Mouse (Mus musculus) splenic B cell, adult 2 months (primary cell): ENCODE results near the gene Kitl.

Experiments
- DNase-seq: peaks from one replicate; pipeline ENCODE4 v3.0.0-alpha.2; 2011; ENCODE audit warnings: low read depth, low spot score
- H3K27me3 ChIP-seq: 2 replicates; pipeline ENCODE4 v1.6.1; 2012; ENCODE audit warnings: mild to moderate bottlenecking, low read length, moderate library complexity, mixed read lengths; ENCODE audit not compliant: control insufficient read depth, poor library complexity, insufficient read depth, severe bottlenecking
- H3K36me3 ChIP-seq: 2 replicates; pipeline ENCODE4 v1.6.1; 2012; ENCODE audit warnings: mild to moderate bottlenecking, low read length, moderate library complexity, mixed read lengths; ENCODE audit not compliant: control insufficient read depth, poor library complexity, insufficient read depth, severe bottlenecking

The Kitl gene

DNA sequence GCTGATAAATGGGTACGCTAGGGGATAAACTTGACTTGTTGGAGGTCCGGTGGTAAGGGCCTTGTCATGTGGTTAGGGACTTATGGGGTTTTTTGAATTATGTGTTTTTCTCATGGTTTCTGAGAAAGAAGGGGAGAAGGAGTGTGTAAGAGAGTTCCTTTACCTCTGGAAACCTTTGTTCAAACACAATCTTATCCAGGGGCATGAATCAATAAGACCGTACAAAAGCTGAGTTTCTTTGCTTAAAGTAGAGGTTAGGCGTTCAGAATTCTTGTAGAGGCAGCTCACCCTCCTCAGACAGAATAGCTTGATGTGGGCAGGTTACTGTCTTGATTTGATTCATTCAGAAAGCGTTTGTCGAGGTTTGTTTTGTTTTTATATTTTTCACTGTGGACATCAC lies 28.7 kb downstream of the Kitl start:
- DNase-seq: no peak
- Histone ChIP-seq H3K27me3 (no peaks in the 10 kb centered on the region), H3K36me3 (no peaks in the 10 kb centered on the region)

DNA sequence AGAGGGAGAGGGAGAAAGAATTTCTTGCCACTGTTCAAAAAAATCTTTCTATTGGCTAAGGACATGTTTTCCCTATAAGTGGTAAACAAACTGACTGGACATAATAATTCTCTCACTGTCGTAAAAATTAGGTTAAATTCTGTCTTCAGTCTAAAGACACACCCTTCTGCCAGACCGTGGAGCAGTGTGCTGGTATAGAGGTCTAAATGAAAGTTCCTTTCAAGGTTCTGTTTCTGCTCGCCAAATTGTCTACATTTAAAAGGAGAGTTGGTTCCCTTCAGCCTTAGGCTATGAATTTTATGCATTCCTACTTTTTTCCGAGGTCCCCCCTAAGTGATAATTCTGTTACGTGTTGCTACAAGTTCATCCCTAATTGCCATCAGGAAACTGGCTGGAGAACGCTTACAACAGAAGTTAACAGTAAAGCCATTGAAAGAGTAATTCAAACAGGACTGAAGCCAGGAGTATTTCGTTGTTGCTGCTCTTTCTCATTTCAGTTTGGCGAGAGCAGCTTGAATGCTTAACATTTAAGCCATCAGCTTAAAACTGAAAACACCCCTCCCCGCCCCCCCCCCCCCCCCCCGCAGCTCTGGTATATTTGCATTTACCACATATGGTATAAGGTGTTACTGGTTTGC lies 35.8 kb downstream of the Kitl start:
- Histone ChIP-seq H3K27me3 (no peaks in the 10 kb centered on the region), H3K36me3 (no peaks in the 10 kb centered on the region)
- DNase-seq: no peak

DNA sequence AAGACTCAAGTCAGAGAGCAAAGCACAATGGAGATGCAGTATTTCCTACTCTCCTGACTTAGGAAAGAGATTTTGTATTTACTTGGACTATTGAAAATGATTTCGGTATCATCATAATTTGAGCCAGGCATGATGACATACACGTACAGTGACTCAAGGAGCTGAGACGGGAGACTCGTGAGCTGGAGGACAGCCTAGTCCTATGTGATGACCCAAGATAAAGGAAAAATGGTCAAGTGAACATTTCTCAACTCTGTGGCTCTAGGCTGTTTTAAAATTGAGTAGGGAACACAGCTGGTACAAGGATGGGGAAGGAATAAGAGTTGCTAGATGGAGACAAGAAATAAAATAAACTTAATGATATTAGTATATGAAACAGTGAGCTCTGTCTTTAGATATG lies 37.0 kb downstream of the Kitl start:
- H3K36me3 ChIP-seq: no peaks in the 10 kb centered on the region
- DNase-seq: no peak
- no peaks in the 10 kb centered on the region for H3K27me3 ChIP-seq

DNA sequence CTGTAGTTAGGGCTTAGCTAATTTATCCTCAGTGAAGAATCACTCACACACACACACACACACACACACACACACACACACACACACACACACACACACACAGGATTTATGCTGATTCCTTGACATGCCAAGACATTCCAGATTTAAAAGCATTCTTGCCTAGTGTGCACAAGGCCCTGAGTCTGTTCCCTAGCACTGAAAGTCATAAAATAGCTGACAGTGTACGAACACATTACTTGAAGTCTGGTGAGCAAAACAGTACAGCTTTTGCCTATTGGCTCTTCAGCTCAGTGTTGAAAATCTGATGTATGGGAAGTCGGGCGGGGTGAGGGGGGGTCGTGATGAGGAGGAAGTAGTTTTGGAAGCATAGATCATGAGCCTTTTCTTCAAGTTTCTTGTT lies 37.5 kb downstream of the Kitl start:
- DNase-seq: no peak
- Histone ChIP-seq H3K27me3 (no peaks in the 10 kb centered on the region), H3K36me3 (no peaks in the 10 kb centered on the region)

DNA sequence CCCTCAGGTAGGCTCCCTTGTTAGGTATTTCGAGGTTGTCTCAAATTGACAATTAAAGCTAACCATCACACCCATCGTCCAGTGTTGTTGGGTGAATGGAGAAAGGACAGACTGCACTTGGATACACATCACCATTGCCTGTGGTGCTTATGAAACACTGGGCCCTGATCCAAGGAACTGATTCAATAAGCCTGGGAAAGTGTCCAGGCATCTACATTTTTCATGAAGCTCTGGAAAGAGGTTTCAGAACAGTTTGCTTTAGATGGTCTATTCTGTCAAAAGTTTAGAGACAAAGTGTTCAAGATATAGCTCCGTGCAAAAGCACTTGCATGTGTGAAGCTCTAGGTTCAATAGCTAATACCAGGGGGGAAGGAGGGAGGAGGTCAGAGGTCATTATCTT lies 38.6 kb downstream of the Kitl start:
- Histone ChIP-seq H3K27me3 (no peaks in the 10 kb centered on the region), H3K36me3 (no peaks in the 10 kb centered on the region)
- no peak for DNase-seq

DNA sequence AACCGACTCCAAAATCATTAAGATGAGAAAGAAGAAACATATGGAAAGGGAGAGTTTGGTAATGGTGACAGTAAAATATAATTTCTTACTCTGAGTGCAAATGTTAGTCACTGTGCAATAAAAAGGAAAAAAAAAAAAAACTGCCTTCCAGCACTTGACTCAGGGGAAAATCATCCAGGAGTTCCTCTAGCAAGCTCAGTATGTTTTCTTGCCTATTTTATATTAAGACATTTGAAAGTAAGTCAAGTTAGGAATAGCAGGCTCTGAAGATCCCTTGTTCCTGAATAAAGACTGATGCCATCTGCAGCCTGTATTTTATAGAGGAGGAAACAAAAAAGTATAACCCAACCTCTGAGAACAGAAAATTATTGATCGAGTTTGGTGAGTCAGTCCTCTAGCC lies 39.7 kb downstream of the Kitl start:
- no peaks in the 10 kb centered on the region for H3K36me3 ChIP-seq
- no peak for DNase-seq
- no peaks in the 10 kb centered on the region for H3K27me3 ChIP-seq

DNA sequence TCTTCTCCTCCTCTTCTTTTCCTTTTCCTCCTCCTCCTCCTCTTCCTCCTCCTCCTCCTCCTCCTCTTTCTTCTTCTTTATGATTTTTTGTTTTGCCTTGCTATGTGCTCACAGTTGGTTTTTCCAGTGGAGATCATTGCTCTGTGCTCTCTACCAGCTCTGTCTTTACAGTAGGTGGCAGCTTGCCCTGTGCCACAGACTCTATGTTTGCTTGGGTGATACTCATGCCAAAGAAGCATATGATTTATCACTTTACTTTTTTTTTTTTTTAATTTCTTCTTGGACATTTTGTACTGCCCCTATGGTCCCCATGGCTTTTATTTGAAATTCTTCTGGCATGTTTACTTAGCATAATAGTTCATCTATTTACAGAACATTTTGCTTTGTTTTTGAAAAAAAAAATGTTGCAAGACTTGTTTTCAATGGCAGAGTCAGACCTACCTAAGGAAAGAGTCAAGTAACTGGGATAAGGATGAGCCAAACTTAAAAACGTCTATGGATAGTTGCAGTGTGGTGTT lies 41.7 kb downstream of the Kitl start:
- H3K36me3 ChIP-seq: no peaks in the 10 kb centered on the region
- H3K27me3 ChIP-seq: no peaks in the 10 kb centered on the region

DNA sequence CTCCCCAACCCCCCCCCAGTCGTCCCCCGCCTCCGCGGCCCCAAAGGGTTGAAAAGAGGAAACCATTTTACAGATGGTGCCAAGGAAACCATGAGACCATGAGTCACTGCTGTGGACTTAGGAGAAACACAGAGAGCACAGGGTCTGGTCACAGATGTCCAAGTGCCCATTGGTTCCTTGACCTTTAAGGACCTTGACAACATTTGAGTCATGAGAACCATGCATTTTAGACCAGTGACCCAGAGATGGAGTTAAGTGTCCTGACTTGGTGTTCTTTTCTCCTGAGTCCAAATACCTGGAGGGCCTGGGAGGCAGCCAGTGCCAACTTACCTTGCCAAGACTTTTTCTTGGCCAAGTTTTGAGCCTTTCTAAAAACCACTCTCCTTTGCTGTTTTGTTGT lies 43.9 kb downstream of the Kitl start:
- no peak for DNase-seq
- Histone ChIP-seq H3K27me3 (no peaks in the 10 kb centered on the region), H3K36me3 (no peaks in the 10 kb centered on the region)

More for the DNA sequence above, 41.7 kb downstream of the Kitl start:
- no peak for DNase-seq

DNA sequence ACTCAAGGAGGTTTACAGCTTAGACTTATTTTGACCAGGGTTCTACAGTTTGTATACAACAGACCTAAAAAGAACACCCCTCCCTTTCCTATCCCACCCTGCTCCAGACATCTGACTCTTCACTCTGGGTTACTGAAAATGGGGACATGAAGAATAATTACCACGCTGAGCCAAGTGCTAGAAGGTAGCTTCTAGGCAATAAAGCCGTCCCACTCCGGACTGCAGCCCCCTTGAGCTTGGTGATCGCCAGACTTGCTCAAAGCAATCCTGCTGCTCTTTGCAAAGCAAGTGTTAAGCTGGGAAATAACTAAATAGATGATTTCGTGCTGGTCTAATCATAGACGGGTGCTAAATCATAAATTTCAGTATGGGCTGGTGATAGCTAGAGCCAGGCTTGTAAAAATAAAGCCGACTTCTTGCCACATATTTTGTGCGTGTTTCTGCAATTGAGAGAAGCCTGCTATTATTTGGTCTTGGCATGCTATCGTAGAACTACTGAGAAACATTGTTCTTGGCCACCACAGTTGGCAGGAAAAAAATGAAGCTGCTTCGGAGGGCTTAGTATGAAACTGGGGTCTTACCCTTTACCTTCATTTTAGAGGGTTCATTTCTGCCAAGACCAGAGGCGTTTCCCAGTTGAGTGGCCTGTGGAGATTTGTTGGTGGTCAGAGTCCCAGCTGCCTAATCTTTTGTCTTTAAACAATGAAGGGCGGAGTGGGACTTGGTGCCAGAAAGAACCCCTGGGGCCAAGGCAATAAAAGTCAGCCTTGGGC lies 50.3 kb downstream of the Kitl start:
- H3K27me3 ChIP-seq: no peaks in the 10 kb centered on the region
- no peaks in the 10 kb centered on the region for H3K36me3 ChIP-seq
- DNase-seq: no peak

DNA sequence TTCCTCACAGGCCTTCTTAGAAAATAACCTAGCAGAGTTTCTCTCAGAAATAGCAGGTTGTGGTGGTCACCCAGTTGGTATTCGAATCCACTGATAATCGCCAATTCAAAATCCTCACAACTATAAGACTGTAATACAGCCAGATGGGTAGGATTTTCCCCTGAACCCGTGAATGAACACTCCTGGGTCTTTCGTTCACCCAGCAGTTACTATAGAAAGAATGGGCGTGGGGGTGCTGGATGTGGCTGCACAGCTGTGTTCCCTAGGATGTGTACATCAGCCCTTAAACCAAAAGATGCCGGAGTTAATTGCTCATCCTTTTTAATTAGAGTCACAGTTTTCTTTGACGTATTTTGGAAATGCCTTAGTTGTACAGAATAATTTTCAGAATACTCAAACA lies 50.9 kb downstream of the Kitl start:
- DNase-seq: no peak
- Histone ChIP-seq H3K27me3 (no peaks in the 10 kb centered on the region), H3K36me3 (no peaks in the 10 kb centered on the region)

DNA sequence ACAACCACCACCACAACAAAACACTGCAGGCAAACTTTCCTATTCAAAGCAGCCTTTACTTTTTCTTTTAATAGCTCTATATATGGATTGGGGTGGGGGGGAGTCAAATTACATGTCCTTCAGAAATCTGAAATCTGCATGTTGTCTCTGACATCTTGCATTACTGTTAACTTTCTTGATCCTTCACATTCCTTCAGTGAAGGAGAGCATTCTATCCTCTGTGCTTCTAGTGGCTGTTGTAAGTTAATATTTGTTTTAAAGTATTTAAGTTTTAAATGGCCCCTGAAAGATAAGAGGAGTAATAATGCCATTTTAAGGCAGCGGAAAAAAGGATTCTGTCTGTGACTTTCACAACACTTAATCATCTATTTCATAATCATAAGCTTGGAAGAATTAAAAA lies 57.2 kb downstream of the Kitl start:
- no peak for DNase-seq
- no peaks in the 10 kb centered on the region for H3K36me3 ChIP-seq
- H3K27me3 ChIP-seq: no peaks in the 10 kb centered on the region

DNA sequence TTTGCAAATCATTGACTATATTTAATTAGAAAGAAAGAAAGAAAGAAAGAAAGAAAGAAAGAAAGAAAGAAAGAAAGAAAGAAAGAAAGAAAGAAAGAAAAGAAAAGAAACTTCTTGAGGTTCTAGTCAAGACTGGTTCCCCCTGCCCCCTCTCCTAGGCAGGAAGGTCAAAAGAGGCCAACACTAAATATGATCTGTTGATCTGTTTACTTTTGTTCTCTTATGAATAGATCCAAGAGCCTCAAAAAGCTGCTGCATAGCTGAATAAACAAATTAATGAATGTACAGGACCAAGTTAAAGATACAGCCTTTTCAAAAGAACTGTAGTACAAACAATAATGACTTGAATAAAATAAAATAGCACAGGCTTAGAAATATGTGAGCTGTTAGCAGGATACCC lies 57.7 kb downstream of the Kitl start:
- DNase-seq: no peak

DNA sequence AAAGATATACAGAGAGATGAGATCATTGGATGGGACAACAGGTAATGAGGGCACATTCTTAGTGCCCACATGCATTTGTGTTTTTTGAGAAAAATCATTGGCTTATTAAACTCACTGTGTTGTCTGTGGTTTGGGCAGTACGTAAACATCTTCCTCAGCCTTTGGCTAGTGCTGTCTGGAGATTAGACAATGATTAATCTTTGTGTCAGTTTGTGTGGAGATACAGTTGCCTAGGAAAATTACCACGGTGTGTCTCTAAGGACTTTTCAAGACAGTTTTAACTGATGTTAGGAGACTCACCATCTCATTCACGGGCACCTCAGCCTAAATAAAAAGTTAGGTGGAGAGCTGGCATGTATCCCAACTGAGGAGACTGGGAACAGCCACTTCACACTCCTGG lies 85.7 kb downstream of the Kitl start:
- H3K27me3 ChIP-seq: no peaks in the 10 kb centered on the region
- DNase-seq: no peak
- no peaks in the 10 kb centered on the region for H3K36me3 ChIP-seq

More for the DNA sequence above, 57.7 kb downstream of the Kitl start:
- Histone ChIP-seq H3K27me3 (no peaks in the 10 kb centered on the region), H3K36me3 (no peaks in the 10 kb centered on the region)

DNA sequence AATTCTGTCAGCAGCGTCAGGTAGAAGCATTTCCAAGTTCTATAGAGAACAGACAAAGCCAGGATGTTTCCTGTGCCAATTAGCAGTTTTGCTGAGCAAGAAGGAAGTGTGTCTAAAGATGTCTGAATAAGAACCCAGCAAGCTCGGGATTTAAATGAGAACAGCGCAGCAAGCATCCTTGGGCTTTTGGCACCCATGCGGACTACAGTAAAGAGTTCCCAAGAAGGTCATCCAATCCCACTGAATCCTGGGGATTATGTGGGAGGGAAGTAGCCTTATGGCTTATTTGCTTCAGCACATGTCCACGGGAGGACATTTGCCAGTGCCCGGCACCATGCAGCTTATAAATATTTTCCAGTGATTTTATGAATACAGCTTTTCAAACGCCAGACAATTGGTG lies 95.8 kb downstream of the Kitl start:
- H3K27me3 ChIP-seq: no peaks in the 10 kb centered on the region
- H3K36me3 ChIP-seq: no peaks in the 10 kb centered on the region
- no peak for DNase-seq

DNA sequence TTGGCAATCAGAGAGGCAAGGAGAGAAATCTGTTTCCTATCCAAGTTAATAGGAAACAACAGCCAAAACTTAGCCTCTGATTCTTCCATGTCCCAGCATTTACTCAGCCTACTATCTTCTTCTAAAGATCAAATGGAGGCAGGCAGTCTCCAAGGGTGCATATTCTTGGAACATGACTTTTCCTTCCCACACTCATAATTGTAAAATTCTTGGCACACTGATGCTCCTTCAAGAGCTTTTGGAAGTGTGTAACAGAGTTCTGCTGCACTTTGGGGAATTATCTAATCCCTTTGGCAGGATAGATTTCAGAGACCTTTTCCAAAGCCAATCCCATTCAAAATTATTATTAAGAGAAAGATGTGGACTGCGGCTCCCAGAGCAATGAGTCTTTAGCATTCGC lies 100.1 kb downstream of the Kitl start:
- no peak for DNase-seq
- no peaks in the 10 kb centered on the region for H3K27me3 ChIP-seq

More for the DNA sequence above, 100.1 kb downstream of the Kitl start:
- no peaks in the 10 kb centered on the region for H3K36me3 ChIP-seq
